Mouse (Mus musculus) embryonic facial prominence, embryonic 14.5 days (tissue): Measurements from ENCODE around the gene Rnf186. TPM values are rescaled to one million over a fixed set of nuclear protein-coding genes. Genes with fewer than 3 reads are reported as not detected.

ENCODE experiments used
- ATAC-seq: fragments of 200-750 bp; cut with Nextera tagmentation; 2 replicates; pipeline ENCODE4 v1.8.0; 2017; ENCODE audit warnings: low read depth, moderate number of reproducible peaks, moderate TSS enrichment
- DNase-seq: peaks from one replicate; pipeline ENCODE4 v3.0.0-alpha.2; 2015; ENCODE audit warnings: low spot score
- H3K27ac ChIP-seq: fragments of 300-500 bp; sonication (generic); replicated peaks from 2 replicates; pipeline ENCODE4 v1.5.1; 2014; ENCODE audit warnings: low read depth, mild to moderate bottlenecking, low read length, moderate library complexity
- H3K27me3 ChIP-seq: fragments of 300-500 bp; sonication (generic); replicated peaks from 2 replicates; pipeline ENCODE4 v1.6.1; 2014; ENCODE audit warnings: low read length; ENCODE audit not compliant: control insufficient read depth, insufficient read depth
- H3K36me3 ChIP-seq: fragments of 300-500 bp; sonication (generic); 2 replicates; pipeline ENCODE4 v1.6.1; 2014; ENCODE audit warnings: low read length, mixed read lengths; ENCODE audit not compliant: control insufficient read depth, insufficient read depth
- H3K4me1 ChIP-seq: fragments of 300-500 bp; sonication (generic); 2 replicates; pipeline ENCODE4 v1.6.1; 2014; ENCODE audit warnings: antibody characterized with exemption, low read length; ENCODE audit not compliant: control insufficient read depth, insufficient read depth
- H3K4me2 ChIP-seq: fragments of 300-500 bp; sonication (generic); 2 replicates; pipeline ENCODE4 v1.6.1; 2014; ENCODE audit warnings: low read depth, mild to moderate bottlenecking, low read length, moderate library complexity, mixed read lengths
- H3K4me3 ChIP-seq: fragments of 300-500 bp; sonication (generic); 2 replicates; pipeline ENCODE4 v1.5.1; 2014; ENCODE audit warnings: low read depth, mild to moderate bottlenecking, low read length
- H3K9ac ChIP-seq: fragments of 300-500 bp; sonication (generic); 2 replicates; pipeline ENCODE4 v1.6.1; 2014; ENCODE audit warnings: low read depth, mild to moderate bottlenecking, low read length, moderate library complexity, mixed read lengths
- H3K9me3 ChIP-seq: fragments of 300-500 bp; sonication (generic); 2 replicates; pipeline ENCODE4 v1.6.1; 2016; ENCODE audit warnings: low read length; ENCODE audit not compliant: control insufficient read depth
- WGBS: fragments of 180-500 bp; shearing (Covaris S2); extraction: QIAGEN DNeasy Blood & Tissue Kit; methylation state at CpG from one replicate; pipeline ENCODE4 v1.1.7; 2014; 5-methylcytosine and 5-hydroxymethylcytosine counted together
- polyA plus RNA-seq: library from polyadenylated mRNA; unstranded; fragments of >200 nt; fragmentation: Nextera tagmentation; extraction: Ambion mirVana; gene quantifications from 2 replicates; pipeline ENCODE4 v1.2.1, GENCODE M21; 2014

The Rnf186 gene
- polyA plus RNA-seq, 1 experiment from 2014 or later: not detected

GRCm38 (mm10) chr4:139011201-139011702 is 44.3 kb downstream of the Rnf186 start:
- DNase-seq: no peak
- 95% methylated on average over 13 of the region's 13 CpGs for WGBS
- ATAC-seq: no peak

GRCm38 (mm10) chr4:139013281-139013680 is 46.4 kb downstream of the Rnf186 start:
- Histone ChIP-seq H3K4me2 (no peak overlapping the region), H3K4me3 (no peak overlapping the region), H3K36me3 (no peaks in the 10 kb centered on the region), H3K9me3 (no peaks in the 10 kb centered on the region), H3K9ac (no peak overlapping the region), H3K4me1 (no peaks in the 10 kb centered on the region), H3K27me3 (no peaks in the 10 kb centered on the region), H3K27ac (no peak overlapping the region)
- 88% methylated on average over 11 of the region's 11 CpGs for WGBS
- ATAC-seq (no peak), DNase-seq (no peak)

More at GRCm38 (mm10) chr4:139011201-139011702, 44.3 kb downstream of the Rnf186 start:
- Histone ChIP-seq H3K4me1 (no peaks in the 10 kb centered on the region), H3K27me3 (no peaks in the 10 kb centered on the region), H3K9ac (no peak overlapping the region), H3K9me3 (no peaks in the 10 kb centered on the region), H3K4me2 (no peak overlapping the region), H3K27ac (no peak overlapping the region), H3K4me3 (no peak overlapping the region), H3K36me3 (no peaks in the 10 kb centered on the region)

- ATAC-seq (no peak), DNase-seq (no peak)
- Histone ChIP-seq H3K9me3 (no peaks in the 10 kb centered on the region), H3K4me3 (no peak overlapping the region), H3K36me3 (no peaks in the 10 kb centered on the region), H3K9ac (no peak overlapping the region), H3K4me2 (no peak overlapping the region), H3K27ac (no peak overlapping the region), H3K27me3 (no peaks in the 10 kb centered on the region), H3K4me1 (no peaks in the 10 kb centered on the region)
- WGBS: 76% methylated on average over 6 of the region's 6 CpGs
Measured at GRCm38 (mm10) chr4:139014793-139015192, 47.9 kb downstream of the Rnf186 start.

Other genes with a start within 250 kb of the Rnf186 start
- gene Pla2g2c, start 242.3 kb upstream of the Rnf186 start, polyA plus RNA-seq: 0.17 and 0.61 TPM in 2 replicates
- 2.2 and 4.7 TPM in 2 replicates for gene Ubxn10, start 229.9 kb upstream of the Rnf186 start, polyA plus RNA-seq
- 5.3 and 6.5 TPM in 2 replicates for gene Pla2g2f, start 209.5 kb upstream of the Rnf186 start, polyA plus RNA-seq
- gene Pla2g2d, start 191.4 kb upstream of the Rnf186 start, polyA plus RNA-seq: 0.28 and 0.38 TPM in 2 replicates
- 2.2 and 2.3 TPM in 2 replicates for gene Pla2g5, start 103.6 kb upstream of the Rnf186 start, polyA plus RNA-seq
- gene Gm13030, start 93.1 kb upstream of the Rnf186 start, polyA plus RNA-seq: not detected in 2 replicates
- 0.28 and 0.38 TPM in 2 replicates for gene Pla2g2e, start 89.2 kb upstream of the Rnf186 start, polyA plus RNA-seq
- 4.0 and 4.1 TPM in 2 replicates for gene Otud3, start 53.2 kb upstream of the Rnf186 start, polyA plus RNA-seq
- gene Tmco4, start 5.8 kb downstream of the Rnf186 start, polyA plus RNA-seq: 3.8 and 4.7 TPM in 2 replicates
- 0.17 TPM in 1 of 2 replicates, not detected in the other for gene Htr6, start 108.5 kb downstream of the Rnf186 start, polyA plus RNA-seq
- gene Nbl1, start 125.9 kb downstream of the Rnf186 start, polyA plus RNA-seq: 124 and 133 TPM in 2 replicates
- gene Minos1, start 164.0 kb downstream of the Rnf186 start, polyA plus RNA-seq: 468 and 555 TPM in 2 replicates
- 293 and 299 TPM in 2 replicates for gene Capzb, start 225.8 kb downstream of the Rnf186 start, polyA plus RNA-seq